Mouse (Mus musculus) kidney, embryonic 14.5 days (tissue): ENCODE results near the gene Xpc. TPM values are rescaled to one million over a fixed set of nuclear protein-coding genes. Genes with fewer than 3 reads are reported as not detected.
"Not testable (repeated sequence)": the region's sequence is repeated elsewhere in the genome, so short reads cannot be mapped to it uniquely, and the experiment has no call there.

Experiments
- ATAC-seq: fragments of 200-750 bp; cut with Nextera tagmentation; 2 replicates; pipeline ENCODE4 v1.8.0; 2017; ENCODE audit warnings: moderate number of reproducible peaks, mild to moderate bottlenecking, moderate TSS enrichment, moderate library complexity; ENCODE audit not compliant: low FRiP score, low TSS enrichment
- H3K27ac ChIP-seq: fragments of 300-500 bp; sonication (generic); 2 replicates; pipeline ENCODE4 v1.5.1; 2014; ENCODE audit warnings: low read depth, mild to moderate bottlenecking, low read length, moderate library complexity, mixed read lengths
- H3K27me3 ChIP-seq: fragments of 300-500 bp; sonication (generic); 2 replicates; pipeline ENCODE4 v1.6.1; 2014; ENCODE audit warnings: mild to moderate bottlenecking, low read length; ENCODE audit not compliant: control insufficient read depth, insufficient read depth
- H3K36me3 ChIP-seq: fragments of 300-500 bp; sonication (generic); 2 replicates; pipeline ENCODE4 v1.6.1; 2014; ENCODE audit warnings: low read length, mixed read lengths; ENCODE audit not compliant: control insufficient read depth, insufficient read depth
- H3K4me1 ChIP-seq: fragments of 300-500 bp; sonication (generic); 2 replicates; pipeline ENCODE4 v1.6.1; 2014; ENCODE audit warnings: low read length, mixed read lengths; ENCODE audit not compliant: control insufficient read depth, insufficient read depth
- H3K4me2 ChIP-seq: fragments of 300-500 bp; sonication (generic); replicated peaks from 2 replicates; pipeline ENCODE4 v1.6.1; 2014; ENCODE audit warnings: low read depth, mild to moderate bottlenecking, low read length
- H3K4me3 ChIP-seq: fragments of 300-500 bp; sonication (generic); 2 replicates; pipeline ENCODE4 v1.5.1; 2014; ENCODE audit warnings: mild to moderate bottlenecking, low read length
- H3K9ac ChIP-seq: fragments of 300-500 bp; sonication (generic); 2 replicates; pipeline ENCODE4 v1.6.1; 2014; ENCODE audit warnings: low read depth, mild to moderate bottlenecking, low read length, moderate library complexity
- H3K9me3 ChIP-seq: fragments of 300-500 bp; sonication (generic); 2 replicates; pipeline ENCODE4 v1.6.1; 2016; ENCODE audit warnings: low read length; ENCODE audit not compliant: control insufficient read depth
- WGBS: fragments of 180-500 bp; shearing (Covaris S2); extraction: QIAGEN DNeasy Blood & Tissue Kit; methylation state at CpG from one replicate; pipeline ENCODE4 v1.1.7; 2014; 5-methylcytosine and 5-hydroxymethylcytosine counted together
- polyA plus RNA-seq: library from polyadenylated mRNA; unstranded; fragments of >200 nt; fragmentation: Nextera tagmentation; extraction: Ambion mirVana; gene quantifications from 2 replicates; pipeline ENCODE4 v1.2.1, GENCODE M21; 2014

The Xpc gene
- polyA plus RNA-seq, 1 experiment from 2014 or later: 25.4 TPM

GRCm38 (mm10) chr6:91471427-91471826, 44.3 kb downstream of the Xpc start:
- peaks cover 18% of the 10 kb centered on the region for H3K36me3 ChIP-seq
- not testable (repeated sequence) for H3K4me2 ChIP-seq, ATAC-seq

DNA sequence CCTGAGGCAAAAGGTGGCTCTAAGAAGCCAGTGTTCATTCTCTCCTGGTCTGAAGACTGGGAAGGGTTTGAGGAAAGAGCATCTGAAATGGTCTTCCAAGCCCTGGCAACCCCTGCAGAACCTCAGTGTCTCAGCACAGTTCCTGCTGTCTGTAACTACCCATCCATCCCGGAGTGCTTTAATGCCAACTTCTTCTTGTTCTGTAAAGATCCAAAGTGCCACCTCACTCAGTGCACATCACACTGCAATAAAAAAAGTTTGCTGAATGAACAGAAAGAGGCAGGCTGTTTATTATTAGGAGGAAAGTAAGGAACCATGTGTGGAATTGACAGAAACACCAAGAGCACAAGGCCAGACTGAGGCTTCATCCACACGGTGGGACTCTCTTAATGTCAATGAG, 45.0 kb downstream of the Xpc start:
- Histone ChIP-seq H3K9ac (no peak overlapping the region), H3K27ac (no peak overlapping the region), H3K36me3 (peaks cover 25% of the 10 kb centered on the region), H3K4me2 (no peak overlapping the region), H3K4me1 (peaks cover 13% of the 10 kb centered on the region), H3K27me3 (no peaks in the 10 kb centered on the region), H3K9me3 (no peaks in the 10 kb centered on the region), H3K4me3 (no peak overlapping the region)
- 87% methylated on average over 2 of the region's 2 CpGs for WGBS
- ATAC-seq: no peak

More at GRCm38 (mm10) chr6:91471427-91471826, 44.3 kb downstream of the Xpc start:
- not testable (repeated sequence) for H3K4me3 ChIP-seq, H3K9me3 ChIP-seq, H3K9ac ChIP-seq, H3K27me3 ChIP-seq, H3K27ac ChIP-seq
- H3K4me1 ChIP-seq: peaks cover 13% of the 10 kb centered on the region
- 95% methylated on average over 3 of the region's 3 CpGs for WGBS

GRCm38 (mm10) chr6:91467106-91467505, 48.6 kb downstream of the Xpc start:
- Histone ChIP-seq H3K4me3 (no peak overlapping the region), H3K36me3 (peaks cover 56% of the 10 kb centered on the region), H3K4me1 (peaks cover under 1% of the 10 kb centered on the region; the same call in 1 of the 2 replicates), H3K9me3 (no peaks in the 10 kb centered on the region), H3K9ac (no peak overlapping the region), H3K4me2 (no peak overlapping the region), H3K27me3 (no peaks in the 10 kb centered on the region), H3K27ac (no peak overlapping the region)
- no peak for ATAC-seq
- WGBS: 89% methylated on average over 1 of the region's 1 CpGs

DNA sequence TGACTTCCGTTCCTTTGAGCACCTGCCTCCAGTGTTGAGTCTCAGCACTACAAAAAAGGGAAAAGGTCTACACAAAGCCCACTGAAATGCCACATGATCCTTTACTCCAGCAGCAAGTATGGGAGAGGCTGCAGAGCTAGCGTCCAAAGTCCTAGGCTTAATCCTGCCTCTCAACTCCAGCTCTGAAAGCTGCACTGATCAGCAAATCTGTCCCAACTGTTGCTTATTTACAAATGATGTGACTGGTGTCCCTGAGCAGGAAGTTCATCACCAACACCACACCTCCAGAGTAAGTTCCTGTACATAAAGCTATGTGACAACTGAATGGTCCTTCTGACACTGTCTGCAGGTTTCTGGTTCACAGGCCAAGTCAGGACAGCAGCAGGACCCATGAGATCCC, 49.9 kb downstream of the Xpc start:
- Histone ChIP-seq H3K4me1 (no peaks in the 10 kb centered on the region), H3K4me2 (no peak overlapping the region), H3K27ac (no peak overlapping the region), H3K9ac (no peak overlapping the region), H3K36me3 (peaks cover 56% of the 10 kb centered on the region), H3K4me3 (no peak overlapping the region), H3K27me3 (no peaks in the 10 kb centered on the region), H3K9me3 (no peaks in the 10 kb centered on the region)
- 96% methylated on average over 2 of the region's 2 CpGs for WGBS
- no peak for ATAC-seq

DNA sequence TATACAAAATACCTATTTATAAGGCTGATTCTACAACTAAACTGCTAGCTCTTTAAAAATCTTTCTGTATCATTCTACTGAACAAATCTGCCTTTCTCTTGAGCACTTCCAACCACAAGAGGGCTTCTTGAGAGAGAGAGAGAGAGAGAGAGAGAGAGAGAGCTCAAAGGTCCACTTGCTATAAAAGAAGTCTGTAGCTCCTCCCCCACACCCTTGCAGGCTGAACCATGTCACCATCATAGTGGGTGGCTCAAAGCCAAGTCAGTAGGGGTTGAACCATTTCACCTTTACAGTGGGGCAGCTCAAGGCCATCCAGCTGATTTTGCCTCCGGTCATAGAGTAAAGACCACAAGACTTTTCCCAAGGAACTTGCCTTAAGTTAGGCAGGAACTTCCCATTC, 56.2 kb downstream of the Xpc start:
- Histone ChIP-seq H3K27me3 (no peaks in the 10 kb centered on the region), H3K36me3 (peaks cover 19% of the 10 kb centered on the region), H3K4me3 (no peak overlapping the region), H3K4me1 (no peaks in the 10 kb centered on the region), H3K9me3 (no peaks in the 10 kb centered on the region), H3K4me2 (no peak overlapping the region), H3K27ac (no peak overlapping the region), H3K9ac (no peak overlapping the region)
- ATAC-seq: no peak
- WGBS: 81% methylated on average over 1 of the region's 1 CpGs

- 44% methylated on average over 5 of the region's 5 CpGs for WGBS
- Histone ChIP-seq H3K4me3 (no peak overlapping the region), H3K27ac (no peak overlapping the region), H3K4me2 (no peak overlapping the region), H3K27me3 (no peaks in the 10 kb centered on the region; the same call in 1 of the 2 replicates), H3K4me1 (no peaks in the 10 kb centered on the region), H3K36me3 (no peaks in the 10 kb centered on the region), H3K9ac (no peak overlapping the region), H3K9me3 (no peaks in the 10 kb centered on the region)
- no peak for ATAC-seq
Measured at GRCm38 (mm10) chr6:91454546-91454945, 61.1 kb downstream of the Xpc start.

GRCm38 (mm10) chr6:91452056-91452455, 63.6 kb downstream of the Xpc start:
- no peak for ATAC-seq
- no peaks in the 10 kb centered on the region; the same call in 1 of the 2 replicates for H3K27me3 ChIP-seq
- 67% methylated on average over 1 of the region's 1 CpGs for WGBS

DNA sequence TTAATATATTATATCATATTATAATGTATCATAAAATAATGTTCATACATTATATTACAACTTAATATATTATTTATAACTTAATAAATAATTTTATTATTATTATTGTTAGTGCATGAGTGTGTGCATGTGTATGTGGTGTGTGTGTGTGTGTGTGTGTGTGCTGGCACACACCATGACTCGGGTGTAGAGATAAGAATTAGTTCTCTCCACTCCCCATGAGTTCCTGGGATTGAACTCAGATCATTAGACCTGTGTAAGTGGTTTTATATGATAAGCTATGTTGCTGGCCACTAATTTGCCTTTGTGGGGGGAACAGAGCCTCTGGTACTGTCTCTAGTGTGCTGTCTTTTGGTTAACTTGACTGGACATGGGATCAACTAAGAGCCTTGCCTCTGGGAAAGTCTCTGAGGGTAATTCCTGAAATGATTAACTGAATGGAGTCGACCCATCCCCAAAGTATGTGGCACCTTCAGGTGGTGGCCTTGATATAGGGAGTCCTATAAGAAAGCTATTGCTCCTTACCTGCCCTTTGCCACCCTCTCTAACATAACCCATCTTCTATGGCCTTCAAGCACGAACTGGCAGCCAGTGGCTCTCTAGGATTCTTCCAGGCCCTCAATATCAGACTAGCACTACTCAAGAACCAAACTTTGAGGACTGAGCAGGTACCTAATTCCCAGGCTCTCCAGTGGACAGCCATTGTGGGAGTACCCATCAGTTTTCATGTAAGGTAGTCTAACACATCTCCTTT, 66.0 kb downstream of the Xpc start:
- no peaks in the 10 kb centered on the region for H3K9me3 ChIP-seq
- 57% methylated on average over 3 of the region's 3 CpGs for WGBS
- ATAC-seq: no peak

More at GRCm38 (mm10) chr6:91452056-91452455, 63.6 kb downstream of the Xpc start:
- Histone ChIP-seq H3K9me3 (no peaks in the 10 kb centered on the region), H3K36me3 (no peaks in the 10 kb centered on the region), H3K4me2 (no peak overlapping the region), H3K9ac (no peak overlapping the region), H3K27ac (no peak overlapping the region), H3K4me1 (no peaks in the 10 kb centered on the region), H3K4me3 (no peak overlapping the region)

GRCm38 (mm10) chr6:91445316-91445715, 70.4 kb downstream of the Xpc start:
- H3K4me1 ChIP-seq: no peaks in the 10 kb centered on the region
- H3K9me3 ChIP-seq: no peaks in the 10 kb centered on the region
- H3K36me3 ChIP-seq: no peaks in the 10 kb centered on the region
- no peak overlapping the region for H3K9ac ChIP-seq
- no peak for ATAC-seq
- H3K4me2 ChIP-seq: no peak overlapping the region
- 78% methylated on average over 3 of the region's 3 CpGs for WGBS
- no peak overlapping the region for H3K4me3 ChIP-seq
- no peaks in the 10 kb centered on the region; the same call in 1 of the 2 replicates for H3K27me3 ChIP-seq
- no peak overlapping the region for H3K27ac ChIP-seq

More for the DNA sequence above, 66.0 kb downstream of the Xpc start:
- Histone ChIP-seq H3K9ac (no peak overlapping the region), H3K27ac (no peak overlapping the region), H3K4me1 (no peaks in the 10 kb centered on the region), H3K4me2 (no peak overlapping the region), H3K4me3 (no peak overlapping the region), H3K27me3 (no peaks in the 10 kb centered on the region; the same call in 1 of the 2 replicates), H3K36me3 (no peaks in the 10 kb centered on the region)
